Mouse (Mus musculus) layer of hippocampus, adult 18-20 months (tissue): ENCODE measurements around the gene Tepp. TPM values are rescaled to one million over a fixed set of nuclear protein-coding genes. Genes with fewer than 3 reads are reported as not detected.
A peak's percentile ranks its signal among the peaks of the same experiment; 100 is the strongest.

Source experiments
- DNase-seq, 2 experiments: peaks; one replicate each; pipeline ENCODE4 v3.0.0; 2022; ENCODE audit warnings: low spot score in 2 of 2
- long read RNA-seq: library from polyadenylated mRNA; stranded (forward); transcript quantifications from one replicate; pipeline ENCODE4 v2.0.0, GENCODE M21; 2021
- total RNA-seq, 2 experiments: library from RNA; stranded (reverse); gene quantifications; 2 replicates each; pipeline ENCODE4 v1.2.3; 2021

The Tepp gene
- total RNA-seq = under 1 TPM in 1 of 2 experiments, not detected in 1; 0.57 TPM
- long read RNA-seq = 0 reads

DNA sequence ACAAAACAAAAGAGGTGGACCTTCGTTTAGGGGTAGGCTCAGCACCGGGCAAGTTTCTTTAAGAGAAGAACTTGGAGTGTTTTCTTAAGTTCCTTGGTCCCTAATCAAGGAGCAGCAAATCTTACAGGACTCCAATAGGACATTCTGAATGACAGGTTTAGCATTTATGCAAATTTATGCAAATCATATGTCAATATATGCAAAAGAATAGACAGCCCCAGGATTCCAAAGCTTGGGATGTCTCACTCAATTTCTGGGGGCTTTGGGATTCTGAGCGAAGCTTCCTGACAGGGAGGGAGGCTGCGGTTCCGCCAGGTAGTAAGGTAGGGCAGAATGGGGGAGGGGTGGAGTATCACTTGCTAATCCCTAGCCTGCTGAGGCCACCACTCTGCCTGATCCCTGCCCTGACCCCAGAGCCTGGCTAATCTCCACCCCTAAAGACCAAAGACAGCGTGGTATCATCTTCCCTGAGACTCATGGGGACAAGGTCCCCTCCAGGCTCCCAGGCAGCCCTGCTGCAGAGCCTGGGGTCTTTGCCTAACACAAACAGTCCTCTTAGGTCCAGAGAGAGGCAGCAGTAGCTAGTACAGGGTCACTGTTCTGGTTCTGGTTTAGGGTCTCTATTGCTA lies at the start of gene Tepp:
Gene Tepp (plus strand): TSS at position 225 of the 629 bp plus-strand sequence.
- no peak for DNase-seq

DNA sequence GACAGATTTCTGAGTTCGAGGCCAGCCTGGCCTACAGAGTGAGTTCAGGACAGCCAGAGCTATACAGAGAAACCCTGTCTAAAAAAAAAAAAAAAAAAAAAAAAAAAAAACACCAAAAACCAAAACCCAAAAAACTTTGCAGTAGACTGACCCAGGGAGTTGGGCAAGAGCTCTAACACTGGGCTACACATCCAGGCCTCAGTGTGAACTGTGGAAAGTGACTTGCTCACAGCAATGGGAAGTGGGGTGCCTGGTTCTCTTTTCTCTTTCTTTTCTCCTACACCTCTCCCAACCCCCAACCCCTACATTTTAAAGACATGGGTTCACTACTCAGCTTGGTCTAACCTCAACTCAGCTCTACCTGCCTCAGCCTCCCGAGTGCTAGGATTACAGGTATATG lies 48.2 kb upstream of the Tepp start:
- no peak for DNase-seq

DNA sequence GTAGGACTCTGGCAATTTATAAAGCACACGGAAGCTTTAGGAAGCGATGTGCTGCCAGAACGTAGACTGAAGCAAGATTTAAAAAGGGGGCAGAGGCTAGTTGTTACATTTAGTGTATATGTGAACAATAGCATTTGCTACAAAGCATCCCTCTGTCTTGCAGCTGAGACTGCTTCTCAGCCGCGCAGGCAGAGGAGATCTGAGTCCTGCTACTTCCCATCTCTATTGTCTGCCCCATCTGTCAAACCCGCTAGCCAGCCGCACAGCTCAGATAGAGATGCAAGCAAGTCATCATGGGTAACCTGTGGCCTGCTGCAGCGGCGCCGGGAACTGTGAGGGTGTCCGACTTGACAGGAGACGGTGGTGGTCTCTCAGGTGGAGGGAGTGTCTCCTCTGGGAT lies 39.9 kb upstream of the Tepp start:
- DNase-seq = no peak

DNA sequence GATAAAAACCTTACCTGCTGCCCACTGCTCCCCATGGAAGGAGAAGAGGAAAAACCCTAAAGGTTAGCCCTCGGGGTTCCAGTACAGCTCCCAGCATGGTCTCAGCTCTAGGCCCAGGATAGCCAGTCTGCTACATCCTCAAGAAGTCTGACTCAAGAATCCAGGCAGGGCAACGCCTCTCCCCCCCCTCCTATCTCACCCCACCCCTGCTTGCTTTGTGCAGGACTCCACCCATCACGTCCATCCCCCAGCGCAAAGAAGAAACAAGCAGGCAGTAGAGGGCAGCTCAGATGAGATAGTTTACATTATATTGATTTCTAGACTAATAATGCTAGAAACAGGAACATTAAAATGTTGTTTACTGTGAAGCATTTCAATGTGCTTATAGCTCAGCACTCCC lies 38.5 kb upstream of the Tepp start:
- no peak for DNase-seq

DNA sequence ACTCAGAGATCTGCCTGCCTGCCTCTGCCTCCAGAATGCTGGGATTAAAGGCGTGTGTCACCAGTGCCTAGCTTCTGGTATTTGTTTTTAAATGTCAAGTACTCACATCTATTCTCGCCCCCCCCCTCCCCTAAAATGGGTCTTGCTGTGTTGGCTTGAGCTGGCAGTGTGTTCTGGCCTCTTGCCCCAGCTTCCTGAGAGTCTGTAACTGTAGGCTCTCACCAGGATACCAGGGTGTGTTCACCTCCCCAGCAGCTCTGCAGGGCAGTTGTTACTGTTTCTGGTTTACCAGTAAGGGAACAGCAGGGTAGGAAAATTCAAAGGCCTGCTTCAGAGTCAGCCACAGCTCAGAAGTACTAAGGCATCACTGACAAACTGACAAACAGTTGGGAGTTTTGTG lies 37.5 kb upstream of the Tepp start:
- DNase-seq = no peak

DNA sequence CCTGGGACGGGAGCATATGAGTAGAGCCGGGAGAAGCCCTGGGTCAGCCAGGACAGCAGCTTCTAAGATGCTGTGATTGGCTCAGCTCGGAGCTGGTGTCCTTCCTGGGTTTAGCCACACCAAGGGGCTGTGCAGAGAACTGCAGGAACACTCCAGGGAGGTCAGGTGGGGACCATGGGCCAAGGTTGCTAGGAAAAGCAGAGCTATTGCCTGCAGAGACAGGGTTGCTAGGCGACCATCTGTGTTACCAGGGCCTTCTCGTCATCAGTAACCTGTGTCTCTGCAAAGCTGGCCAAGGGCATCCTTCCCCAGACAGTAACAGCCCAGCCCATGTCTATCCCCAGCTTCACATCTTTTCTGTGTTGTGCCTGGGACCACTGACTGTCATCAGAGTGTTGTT lies 28.9 kb upstream of the Tepp start:
- peak in 1 of 2 experiments; percentile 42 for DNase-seq

DNA sequence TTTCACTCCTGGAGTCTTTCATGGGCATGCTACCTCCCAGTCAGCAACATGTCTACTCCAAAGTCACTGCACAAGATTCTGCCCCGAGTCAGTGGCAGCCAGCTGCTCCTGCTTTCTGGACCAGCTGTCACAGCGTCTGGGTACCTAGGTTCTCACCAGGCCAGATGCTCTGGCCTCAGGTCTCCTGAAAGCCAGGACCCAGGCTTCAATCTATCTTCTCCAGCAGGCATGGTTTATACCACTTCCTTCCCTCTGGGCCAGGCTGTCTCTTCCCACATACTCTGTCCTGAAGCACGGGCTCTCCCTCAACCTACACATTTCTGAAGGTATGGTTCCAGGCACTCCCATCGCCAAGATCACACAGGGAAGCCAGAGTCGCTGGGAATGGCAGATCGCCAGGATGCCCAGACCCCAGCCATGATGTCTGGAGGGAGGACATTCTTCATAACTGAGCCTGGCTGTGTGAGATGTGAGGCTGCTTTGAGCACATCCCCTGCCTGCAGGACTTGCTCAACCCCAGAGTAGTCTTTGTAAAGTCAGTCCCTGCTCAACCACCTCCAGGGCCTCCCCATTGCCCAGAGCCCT lies 21.2 kb upstream of the Tepp start:
- DNase-seq = no peak

DNA sequence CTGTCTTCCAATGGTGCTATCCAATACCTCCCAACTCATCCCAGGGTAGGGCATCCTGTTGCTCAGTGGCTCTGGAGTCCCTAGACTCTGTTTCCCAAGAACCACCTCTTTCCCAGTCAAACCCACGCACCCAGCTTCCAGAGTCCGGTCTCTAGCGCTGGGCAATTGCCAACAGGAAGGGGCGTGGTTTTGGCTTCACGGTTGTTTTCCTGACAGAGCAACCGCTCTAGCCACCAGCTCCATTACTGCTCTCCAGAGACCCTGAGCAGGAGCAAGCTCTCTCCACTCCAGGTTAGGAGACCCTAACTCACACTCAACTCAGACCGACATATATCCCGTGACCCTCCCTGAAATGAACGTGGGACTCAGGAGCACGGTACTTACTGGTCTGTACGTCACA lies 17.2 kb upstream of the Tepp start:
- peak; percentile 8 to 39 for DNase-seq

DNA sequence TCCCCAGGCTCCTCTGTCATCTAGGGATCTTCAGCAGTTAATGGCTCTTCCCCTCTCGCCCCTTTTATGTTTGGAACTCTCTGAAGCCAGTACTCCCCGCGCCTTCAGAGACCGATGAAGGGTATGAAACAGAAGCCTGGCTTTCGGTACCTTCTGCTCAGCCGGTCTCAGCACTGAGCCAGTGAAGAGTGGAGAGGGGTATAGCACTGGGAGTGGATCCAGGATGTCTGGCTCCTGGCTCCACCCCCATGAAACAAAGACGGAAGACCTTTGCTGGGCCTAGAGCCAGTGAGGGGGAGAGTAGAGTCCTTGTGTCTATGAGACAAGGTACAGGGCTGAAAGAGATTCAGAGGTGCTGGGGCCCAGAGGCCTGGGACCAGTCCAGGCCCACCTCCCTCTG lies 16.5 kb upstream of the Tepp start:
- no peak for DNase-seq

DNA sequence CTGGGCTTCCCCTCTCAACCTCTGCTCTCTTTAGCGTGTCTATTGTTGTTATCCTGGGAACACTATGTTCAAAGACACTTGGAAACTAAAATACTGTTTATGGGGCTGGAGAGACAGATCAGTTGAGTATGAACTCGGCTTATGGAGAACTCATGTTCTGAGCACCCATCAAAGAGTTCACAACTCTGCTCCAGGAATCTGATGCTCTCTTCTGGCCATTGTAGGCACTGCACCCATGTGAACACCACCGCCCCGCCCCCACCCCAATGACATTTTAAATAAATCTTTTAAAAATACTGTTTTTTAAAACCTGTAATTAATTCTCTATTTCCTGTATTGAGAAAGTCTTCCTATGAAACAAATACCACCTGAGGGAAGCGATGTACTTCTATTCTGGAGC lies 8.0 kb upstream of the Tepp start:
- peak in 1 of 2 experiments; percentile 24 for DNase-seq

DNA sequence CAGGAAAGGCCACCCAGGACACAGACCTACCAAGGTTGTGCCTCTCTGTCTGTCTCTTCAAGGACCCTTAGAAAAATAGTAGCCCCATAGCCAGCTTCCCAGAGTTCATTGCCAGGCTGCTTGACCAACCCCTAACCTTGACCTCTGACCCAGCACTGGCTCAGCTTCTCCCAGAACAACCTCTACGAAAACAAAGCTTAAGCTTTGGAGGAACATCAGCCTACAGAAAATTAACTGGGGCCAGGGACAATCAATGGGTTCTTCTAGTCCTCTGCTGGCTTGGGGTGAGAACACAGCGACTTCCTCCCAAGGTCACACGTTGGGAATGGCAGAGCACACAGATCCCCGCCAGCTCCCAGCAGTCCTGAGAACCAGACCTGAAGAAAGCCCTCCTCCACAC lies 4.8 kb upstream of the Tepp start:
- DNase-seq = no peak

DNA sequence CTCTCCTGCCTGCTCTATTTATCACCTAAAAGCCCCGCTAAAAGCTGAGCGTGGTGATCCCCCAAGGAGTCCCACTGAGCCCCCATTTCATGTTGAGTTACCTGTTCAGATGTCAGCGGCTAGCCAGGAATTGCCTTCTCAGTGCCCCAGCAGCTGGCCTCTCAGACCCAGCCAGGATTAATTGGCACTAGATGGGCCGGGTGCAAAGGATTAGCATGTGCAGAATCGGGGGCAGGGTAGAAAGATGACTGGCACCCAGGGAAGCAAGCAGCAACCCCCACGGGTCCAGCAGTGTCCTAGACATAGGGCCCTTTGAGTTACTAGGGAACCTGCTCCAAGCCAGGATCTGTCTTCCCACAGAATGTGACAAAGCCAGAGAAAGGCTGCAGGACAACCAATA lies 3.9 kb upstream of the Tepp start, which contains the start of gene Cngb1:
Gene Cngb1 (minus strand): TSS at position 155 of the 400 bp plus-strand sequence.
- DNase-seq = no peak

DNA sequence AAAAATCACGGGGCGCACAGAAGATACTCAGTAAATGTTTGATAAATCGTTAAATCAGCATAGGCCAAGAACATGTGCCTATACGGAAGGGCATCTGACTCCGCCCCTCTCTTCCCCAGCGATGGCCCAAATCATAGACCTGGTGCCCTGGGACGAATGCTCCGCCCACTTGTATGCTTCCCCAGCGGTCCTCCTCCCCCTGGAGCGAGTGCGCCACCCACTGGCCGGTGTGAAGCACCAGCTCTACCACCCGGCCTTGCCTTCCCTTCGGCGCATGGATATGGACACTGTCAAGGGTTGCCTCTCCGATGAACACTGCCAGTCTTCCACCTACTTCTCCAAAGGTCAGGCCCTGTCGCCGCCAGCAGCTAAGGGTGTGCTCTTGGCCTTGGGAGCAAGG lies 2.5 kb downstream of the Tepp start:
- no peak for DNase-seq

DNA sequence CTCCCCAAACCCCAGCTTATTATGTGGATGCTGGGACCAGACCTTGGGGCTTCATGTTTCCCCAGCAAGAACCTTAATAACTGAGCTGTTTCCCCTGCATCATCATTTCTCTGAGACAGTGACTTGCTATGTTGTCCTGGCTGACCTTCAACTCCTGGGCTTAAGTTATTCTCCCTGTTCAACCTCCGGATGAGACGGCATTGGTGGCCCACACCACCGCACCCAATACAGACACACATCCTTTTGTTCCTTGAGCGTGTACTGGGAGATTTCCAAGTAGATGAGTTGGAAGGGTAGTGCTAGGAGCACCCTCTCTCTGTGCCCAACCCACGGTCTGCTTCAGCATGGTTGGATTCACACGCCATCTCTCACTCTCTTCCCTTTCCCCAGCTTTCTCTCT lies 3.5 kb downstream of the Tepp start:
- DNase-seq = no peak

DNA sequence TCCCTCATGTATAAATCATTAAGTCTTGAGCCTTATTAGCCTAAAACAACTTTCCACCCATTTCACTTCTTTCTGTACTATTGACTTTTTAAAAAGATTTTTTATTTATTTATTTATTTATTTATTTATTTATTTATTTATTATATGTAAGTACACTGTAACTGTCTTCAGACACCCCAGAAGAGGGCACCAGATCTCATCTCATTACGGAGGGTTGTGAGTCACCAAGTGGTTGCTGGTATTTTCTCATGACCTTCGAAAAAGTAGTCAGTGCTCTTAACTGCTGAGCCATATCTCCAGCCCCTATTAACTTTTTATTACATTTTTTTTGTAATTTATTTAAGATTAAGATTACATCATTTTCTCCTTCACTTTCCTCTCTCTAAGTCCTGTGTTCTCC lies 4.3 kb downstream of the Tepp start:
- no peak for DNase-seq

DNA sequence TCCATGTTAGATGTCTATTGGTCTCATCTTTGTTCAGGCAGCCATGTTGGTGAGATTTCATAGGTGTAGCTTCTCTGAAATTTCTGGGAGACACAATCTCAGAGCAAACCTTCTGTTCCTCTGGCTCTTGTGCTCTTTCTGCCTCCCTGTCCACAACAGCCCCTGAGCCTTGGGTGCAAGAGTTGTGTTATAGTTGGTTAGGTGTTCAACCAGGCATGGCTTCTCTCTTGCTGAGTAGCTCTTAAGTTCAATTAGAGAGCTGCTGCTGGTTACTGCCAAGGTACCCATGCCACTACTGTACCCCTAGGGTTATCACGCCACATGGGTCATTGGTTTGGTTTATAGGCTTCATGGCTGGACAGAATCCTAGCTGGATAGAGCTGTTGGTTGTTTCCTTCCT lies 5.0 kb downstream of the Tepp start:
- DNase-seq = no peak

DNA sequence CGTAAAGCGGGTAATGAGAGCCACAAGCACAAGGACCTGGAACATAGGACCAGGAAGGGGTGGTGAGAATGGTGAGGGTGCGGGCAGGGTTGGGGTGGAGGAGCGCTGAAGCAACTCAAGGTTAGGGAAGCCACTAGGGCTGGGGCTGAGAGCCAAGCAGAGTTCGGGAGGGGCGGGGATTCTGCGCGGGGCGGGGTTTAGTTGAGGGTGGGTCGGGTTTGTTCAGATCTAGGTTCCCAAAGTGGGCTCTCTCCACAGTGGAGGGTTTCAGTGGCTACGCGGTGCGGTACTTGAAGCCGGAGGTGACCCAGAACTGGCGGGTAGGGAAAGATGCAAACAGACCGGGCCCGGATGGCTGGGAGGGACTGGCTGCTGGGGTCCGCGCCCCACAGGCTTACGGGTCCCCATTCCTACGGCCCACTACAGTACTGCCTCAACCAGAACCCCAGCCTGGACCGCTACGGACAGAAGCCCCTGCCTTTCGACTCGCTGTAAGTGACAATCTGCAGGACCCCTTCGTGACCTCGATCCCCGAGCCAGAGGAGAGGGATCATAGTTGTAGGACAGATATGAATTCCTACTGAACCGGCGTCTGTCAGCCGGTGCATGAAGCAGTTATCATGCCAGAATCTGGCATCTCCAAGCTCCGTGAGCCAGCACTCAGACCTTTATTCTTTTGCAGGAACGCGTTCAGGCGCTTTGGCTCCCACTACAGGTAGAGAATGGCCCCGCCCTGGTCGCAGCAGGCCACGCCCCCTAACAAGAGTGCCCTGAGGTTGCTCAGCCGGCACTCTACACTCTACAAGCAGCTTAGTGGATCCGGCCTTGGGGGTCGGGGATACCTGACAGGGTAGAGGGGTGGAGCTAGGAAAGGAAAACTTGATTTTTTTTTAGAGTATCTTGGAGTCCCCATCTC lies 10.1 kb downstream of the Tepp start:
- no peak for DNase-seq

DNA sequence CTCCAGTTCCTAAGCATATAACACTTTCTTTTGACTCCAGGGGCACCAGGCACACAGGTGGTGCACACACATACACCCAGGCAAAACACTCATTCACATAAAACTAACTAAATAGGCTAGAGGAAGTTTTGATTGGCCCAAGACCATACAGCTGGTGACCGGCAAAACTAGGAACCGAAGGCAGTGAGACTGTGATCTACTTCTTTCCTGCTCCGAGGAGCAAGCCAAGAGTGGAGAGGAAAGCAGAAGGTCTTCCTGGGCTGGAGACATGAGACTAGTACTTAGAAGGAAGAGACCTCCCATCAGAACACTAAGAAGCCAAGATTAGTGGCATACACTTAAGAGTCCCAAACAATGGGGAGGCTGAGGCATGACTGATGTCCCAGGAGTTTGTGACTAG lies 12.8 kb downstream of the Tepp start:
- DNase-seq = no peak

DNA sequence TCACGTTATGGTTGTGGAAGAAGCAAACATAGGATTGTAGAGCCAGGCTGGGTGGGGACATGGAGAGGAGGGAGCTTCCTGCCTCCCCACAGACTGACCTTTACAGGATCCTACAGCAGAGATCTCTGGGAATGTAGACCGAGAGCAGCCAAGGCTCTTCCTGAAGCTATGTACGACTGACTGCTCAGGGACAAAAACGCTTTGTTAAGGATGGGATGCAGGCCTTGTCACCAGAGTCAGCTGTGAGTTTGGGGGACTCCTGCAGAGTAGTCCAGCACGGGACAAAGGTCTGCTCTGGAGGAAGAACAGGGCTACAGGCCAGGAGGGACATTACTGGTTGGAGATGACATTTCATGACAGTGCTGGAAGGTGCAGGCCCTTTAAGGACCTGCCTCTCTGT lies 14.3 kb downstream of the Tepp start:
- no peak for DNase-seq

DNA sequence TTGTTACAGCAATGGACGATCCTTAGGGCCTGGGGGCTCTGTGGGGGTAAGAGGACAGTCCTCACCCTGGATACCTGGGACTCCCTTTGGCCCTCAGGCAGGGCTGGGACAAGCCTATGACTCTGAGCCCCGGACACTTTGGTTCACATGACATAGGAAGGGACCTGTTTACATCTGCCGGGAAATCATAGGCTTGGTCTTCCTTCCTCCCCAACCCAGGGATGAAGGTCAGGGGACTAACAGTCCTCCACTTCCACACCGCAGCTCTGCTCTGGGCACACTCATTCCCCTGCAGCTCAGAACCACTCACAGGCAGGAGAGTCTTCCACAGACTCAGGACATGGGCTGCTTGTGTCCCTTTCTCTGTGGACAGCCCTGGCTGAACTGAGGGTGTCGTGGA lies 16.5 kb downstream of the Tepp start:
- DNase-seq = no peak

DNA sequence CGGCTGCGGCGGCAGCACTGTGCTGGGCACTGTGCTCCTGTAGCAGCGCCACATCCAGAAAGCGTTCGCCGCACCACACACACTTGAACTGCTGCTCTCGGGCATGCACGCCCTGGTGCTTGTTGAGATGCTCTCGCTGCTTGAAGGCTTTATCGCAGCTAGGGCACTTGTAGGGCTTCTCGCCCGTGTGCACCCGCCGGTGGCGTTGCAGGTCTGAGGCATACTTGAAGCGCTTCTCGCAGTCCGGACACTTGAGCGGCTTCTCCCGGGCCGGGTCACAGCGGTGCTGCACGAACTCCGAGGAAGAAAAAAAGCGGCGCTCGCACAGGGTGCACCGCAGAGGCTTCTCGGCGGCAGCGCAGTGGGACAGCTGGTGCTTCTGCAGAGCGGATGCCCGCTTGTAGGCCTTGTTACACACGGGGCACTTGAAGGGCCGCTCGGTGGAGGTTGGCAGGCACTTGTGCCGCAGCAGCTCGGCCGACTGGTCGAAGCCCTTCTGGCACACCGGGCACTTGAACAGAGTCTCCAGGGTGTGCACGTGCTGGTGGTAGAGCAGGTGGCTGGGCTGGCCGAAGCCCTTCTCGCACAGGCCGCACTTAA lies 17.6 kb downstream of the Tepp start:
- DNase-seq = no peak

DNA sequence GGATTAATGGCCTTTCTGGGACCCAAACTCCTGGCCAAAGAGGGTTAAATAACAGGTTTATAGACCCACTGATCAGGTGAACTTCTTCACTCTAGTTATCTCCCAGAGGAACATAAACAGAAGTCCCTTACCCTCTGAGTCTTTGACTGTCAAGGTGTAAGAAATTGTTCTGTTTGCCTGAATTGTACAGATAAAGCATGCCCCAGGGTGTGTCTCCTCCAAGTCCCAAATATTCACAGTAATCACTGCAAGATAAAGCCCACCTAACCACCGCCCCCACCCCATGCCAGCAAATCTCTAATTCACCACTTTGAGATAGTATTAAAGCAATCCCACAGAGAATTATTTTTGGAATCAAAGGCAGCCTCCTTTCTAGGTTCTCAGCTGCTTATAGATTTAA lies 20.0 kb downstream of the Tepp start:
- DNase-seq = no peak
